Mouse (Mus musculus) layer of hippocampus, adult 2 months (tissue): Measurements from ENCODE around the gene Olfr222. TPM values are rescaled to one million over a fixed set of nuclear protein-coding genes. Genes with fewer than 3 reads are reported as not detected.
"Not testable (repeated sequence)": the region's sequence is repeated elsewhere in the genome, so short reads cannot be mapped to it uniquely, and the experiment has no call there.

Experiments used
- DNase-seq, 2 experiments: peaks; one replicate each; pipeline ENCODE4 v3.0.0; 2022; ENCODE audit warnings: low spot score in 2 of 2
- H3K27ac ChIP-seq: fragments of 200-600 bp; 2 replicates; pipeline ENCODE4 v1.8.1; 2022
- H3K4me3 ChIP-seq: fragments of 200-600 bp; 2 replicates; pipeline ENCODE4 v1.8.1; 2022; ENCODE audit warnings: mild to moderate bottlenecking
- CTCF ChIP-seq: fragments of 200-600 bp; conservative IDR thresholded peaks from 2 replicates; pipeline ENCODE4 v1.8.1; 2022; ENCODE audit warnings: antibody characterized with exemption, mild to moderate bottlenecking, moderate library complexity
- long read RNA-seq, 2 experiments: library from polyadenylated mRNA; stranded (forward); transcript quantifications; one replicate each; pipeline ENCODE4 v2.0.0; 2021; ENCODE audit warnings: borderline mapping rate in 2 of 2
- total RNA-seq, 2 experiments: library from RNA; stranded (reverse); gene quantifications; 2 replicates each; pipeline ENCODE4 v1.2.3; 2021

The Olfr222 gene
- not detected for total RNA-seq
- long read RNA-seq, experiment 1 = 0 reads
- long read RNA-seq, experiment 2 = 0 reads

GRCm38 (mm10) chr11:59576135-59576534 is at the start of gene Olfr222:
TSS of gene Olfr222 (minus strand) at chr11:59576235.
- not testable (repeated sequence) for DNase-seq, H3K4me3 ChIP-seq, H3K27ac ChIP-seq

DNA sequence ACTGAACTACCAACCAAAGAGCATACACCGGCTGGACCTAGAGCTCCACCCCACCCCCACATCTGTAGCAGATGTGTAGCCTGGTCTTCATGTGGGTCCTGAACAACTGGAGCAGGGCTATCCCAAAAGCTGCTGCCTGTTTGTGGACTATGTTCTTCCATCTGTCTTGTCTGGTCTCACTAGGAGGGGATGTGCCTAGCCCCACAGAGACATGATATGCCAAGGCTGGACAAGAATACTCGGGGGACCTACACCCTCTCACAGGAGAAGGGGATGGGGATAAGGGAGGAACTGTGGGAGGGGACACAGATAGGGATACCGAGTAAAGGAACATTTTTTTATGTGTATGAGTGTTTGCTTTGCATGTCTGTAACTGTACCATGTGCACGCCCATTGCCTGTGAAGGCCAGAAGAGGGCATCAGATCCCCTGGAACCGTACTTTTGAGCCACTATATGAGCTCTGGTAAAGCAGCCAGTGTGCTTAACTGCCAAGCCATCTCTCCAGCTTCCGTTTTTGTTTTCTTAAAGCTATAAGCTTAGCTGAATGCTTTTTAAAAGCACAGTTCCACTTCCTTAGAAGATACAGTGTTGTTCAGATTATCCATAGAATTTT is 48.1 kb upstream of the Olfr222 start:
- H3K4me3 ChIP-seq = no peak overlapping the region
- no peak overlapping the region for H3K27ac ChIP-seq
- TF ChIP-seq CTCF = peak; percentile 91
- DNase-seq = peak; percentile 59 to 63

- no peak for DNase-seq
- Histone ChIP-seq H3K4me3 (no peak overlapping the region), H3K27ac (no peak overlapping the region)
- TF ChIP-seq CTCF = no peak
Measured at GRCm38 (mm10) chr11:59622214-59622613, 46.2 kb upstream of the Olfr222 start.

DNA sequence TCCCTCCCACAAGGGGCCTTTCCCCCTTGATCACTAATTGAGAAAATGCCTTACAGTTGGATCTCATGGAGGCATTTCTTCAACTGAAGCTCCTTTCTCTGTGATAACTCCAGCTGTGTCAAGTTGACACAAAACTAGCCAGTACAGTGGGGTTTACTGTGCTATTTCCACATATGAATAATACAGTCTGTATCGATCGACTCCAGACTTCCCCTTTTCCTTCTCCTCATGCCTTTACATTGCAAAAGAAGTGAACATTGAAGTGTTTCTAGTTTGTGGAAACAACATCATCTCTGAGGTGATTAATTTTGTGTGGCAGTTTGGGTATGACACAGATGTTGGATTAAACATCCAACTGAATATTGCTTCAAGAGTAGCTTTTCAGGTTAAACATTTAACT is 41.0 kb upstream of the Olfr222 start:
- H3K27ac ChIP-seq, H3K4me3 ChIP-seq, DNase-seq: not testable (repeated sequence)

DNA sequence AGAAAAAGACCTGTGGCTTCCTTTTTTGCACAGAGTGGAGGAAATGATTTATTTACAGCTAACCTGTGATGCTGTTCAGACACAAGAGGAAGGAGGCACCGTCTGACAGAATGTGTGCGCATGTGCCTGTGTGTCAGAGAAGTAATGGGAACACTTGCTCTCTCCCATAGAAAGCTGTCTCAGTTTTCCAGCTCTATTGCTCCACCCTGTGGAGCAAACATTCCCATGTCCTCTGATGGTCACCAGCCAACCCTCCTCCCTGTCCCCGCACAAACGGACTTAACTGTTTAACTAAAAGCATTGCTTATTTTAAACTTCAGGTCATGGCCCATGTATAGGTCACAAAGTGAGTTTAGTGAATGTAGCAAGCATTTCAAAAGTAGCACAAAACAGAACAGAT is 38.1 kb upstream of the Olfr222 start:
- peak overlapping the region; percentile 29; the same call in 1 of the 2 replicates for H3K27ac ChIP-seq
- H3K4me3 ChIP-seq = no peak overlapping the region
- DNase-seq = peak; percentile 27 to 41
- peak; percentile 78 for TF ChIP-seq CTCF

- Histone ChIP-seq H3K27ac (no peak overlapping the region), H3K4me3 (no peak overlapping the region)
- no peak for DNase-seq
- TF ChIP-seq CTCF = no peak
Measured at GRCm38 (mm10) chr11:59611646-59612045, 35.6 kb upstream of the Olfr222 start.

DNA sequence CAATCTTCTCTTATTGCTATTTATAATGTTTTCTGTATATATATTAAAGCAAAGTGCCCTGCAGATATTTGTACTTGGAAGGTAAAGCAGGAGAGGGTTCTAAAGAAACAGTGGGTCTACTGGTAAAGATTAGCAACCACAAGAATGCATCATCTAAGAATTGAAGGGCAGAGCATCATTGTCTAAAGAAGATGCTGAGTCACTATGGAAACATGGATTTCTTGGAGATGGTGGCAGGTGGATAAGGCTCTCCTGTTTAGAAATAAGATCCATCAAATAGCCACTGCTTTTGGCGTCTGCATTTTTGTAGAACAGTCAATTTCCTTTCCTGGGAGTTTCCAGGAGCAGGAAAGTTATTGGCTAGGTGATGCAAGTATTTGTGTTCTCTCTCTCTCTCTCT is 26.3 kb upstream of the Olfr222 start:
- Histone ChIP-seq H3K27ac (no peak overlapping the region), H3K4me3 (no peak overlapping the region)
- no peak for TF ChIP-seq CTCF
- no peak for DNase-seq

DNA sequence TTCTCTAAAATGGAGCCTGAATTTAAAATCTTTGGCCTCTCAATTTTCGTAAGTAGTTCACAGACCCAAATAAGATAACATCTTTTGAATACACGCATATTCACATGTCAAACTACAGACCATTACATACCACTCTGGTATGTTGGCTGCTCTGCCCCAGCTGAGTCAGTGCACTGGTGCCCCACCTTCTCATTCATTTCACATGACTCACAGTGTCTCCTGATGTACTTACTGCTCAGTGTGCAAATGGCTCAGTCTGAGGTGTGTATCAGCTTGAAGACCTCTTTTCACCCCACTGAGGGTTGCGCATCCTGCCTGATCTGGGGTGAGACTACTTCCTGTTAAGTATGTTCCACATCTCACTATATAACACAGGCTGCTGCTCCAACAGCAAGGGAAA is 24.8 kb upstream of the Olfr222 start:
- no peak for DNase-seq
- Histone ChIP-seq H3K4me3 (no peak overlapping the region), H3K27ac (no peak overlapping the region)
- TF ChIP-seq CTCF = no peak

DNA sequence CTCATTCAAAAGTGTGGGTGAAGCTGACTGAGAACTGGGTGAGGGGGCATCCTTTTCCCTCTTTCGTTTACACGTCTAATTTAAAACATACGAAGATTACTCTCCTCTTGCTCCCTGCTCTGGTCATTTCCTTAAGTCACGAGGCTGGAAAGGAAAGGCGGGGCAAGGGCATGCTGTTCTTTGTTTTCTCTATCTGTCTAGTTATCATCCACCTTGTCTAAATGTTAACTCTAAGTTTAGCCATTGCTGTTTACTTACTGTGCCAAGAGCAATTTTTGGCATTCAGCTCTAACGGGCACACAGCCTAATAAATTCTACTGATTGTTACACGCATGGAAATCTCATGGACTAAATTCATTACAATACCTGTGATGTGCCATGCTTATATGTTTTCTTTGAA is 23.2 kb upstream of the Olfr222 start:
- TF ChIP-seq CTCF = no peak

DNA sequence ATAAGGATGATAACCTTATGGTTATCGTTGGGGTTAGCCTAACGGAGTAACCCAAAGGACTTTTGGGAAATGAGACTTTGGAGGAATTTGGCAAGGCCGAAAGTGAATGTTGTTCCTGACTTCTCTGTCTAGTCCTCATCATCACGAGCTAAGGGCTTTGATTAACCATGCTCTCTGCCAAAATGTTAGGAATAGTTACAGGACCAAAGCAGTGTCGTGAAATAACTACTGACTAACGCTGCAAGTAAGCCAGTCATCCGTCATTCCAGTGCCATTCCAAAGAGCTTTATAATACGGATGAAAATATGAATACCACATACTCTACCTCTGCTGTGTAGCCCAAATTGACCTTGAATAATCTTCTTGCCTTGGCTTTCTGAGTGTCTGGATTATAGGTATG is 20.9 kb upstream of the Olfr222 start:
- TF ChIP-seq CTCF = no peak
- H3K27ac ChIP-seq = no peak overlapping the region
- H3K4me3 ChIP-seq = no peak overlapping the region
- no peak for DNase-seq

More for the DNA sequence above, 23.2 kb upstream of the Olfr222 start:
- Histone ChIP-seq H3K27ac (no peak overlapping the region), H3K4me3 (no peak overlapping the region)
- DNase-seq = no peak

GRCm38 (mm10) chr11:59596091-59596490 is 20.1 kb upstream of the Olfr222 start:
- Histone ChIP-seq H3K27ac (no peak overlapping the region), H3K4me3 (no peak overlapping the region)
- TF ChIP-seq CTCF = peak; percentile 73
- DNase-seq = no peak

GRCm38 (mm10) chr11:59593189-59593588 is 17.2 kb upstream of the Olfr222 start, which contains the start of gene Olfr223:
TSS of gene Olfr223 (minus strand) at chr11:59593289.
- no peak for DNase-seq
- TF ChIP-seq CTCF = no peak
- no peak within 1 kb of the TSS for H3K27ac ChIP-seq
- no peak within 1 kb of the TSS for H3K4me3 ChIP-seq

DNA sequence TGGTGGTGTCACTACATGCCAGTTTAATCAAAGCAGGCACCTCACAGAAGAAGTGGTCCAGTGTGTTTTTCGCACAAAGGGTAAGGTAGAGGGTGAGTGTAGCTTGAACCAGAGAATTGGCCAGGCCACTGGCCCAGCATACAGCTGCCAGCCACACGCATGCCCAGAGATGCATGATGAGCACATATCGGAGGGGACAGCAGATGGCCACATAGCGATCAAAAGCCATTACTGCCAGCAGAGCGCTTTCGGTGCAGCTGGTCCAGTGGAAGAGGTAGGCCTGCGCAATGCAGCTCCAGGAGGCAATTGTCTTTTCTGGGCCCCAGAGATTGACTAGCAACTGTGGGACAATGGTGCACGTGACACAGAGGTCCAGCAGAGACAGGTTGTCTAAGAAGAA is 13.5 kb upstream of the Olfr222 start:
- no peak overlapping the region for H3K4me3 ChIP-seq
- TF ChIP-seq CTCF = no peak
- DNase-seq = no peak
- H3K27ac ChIP-seq = no peak overlapping the region

DNA sequence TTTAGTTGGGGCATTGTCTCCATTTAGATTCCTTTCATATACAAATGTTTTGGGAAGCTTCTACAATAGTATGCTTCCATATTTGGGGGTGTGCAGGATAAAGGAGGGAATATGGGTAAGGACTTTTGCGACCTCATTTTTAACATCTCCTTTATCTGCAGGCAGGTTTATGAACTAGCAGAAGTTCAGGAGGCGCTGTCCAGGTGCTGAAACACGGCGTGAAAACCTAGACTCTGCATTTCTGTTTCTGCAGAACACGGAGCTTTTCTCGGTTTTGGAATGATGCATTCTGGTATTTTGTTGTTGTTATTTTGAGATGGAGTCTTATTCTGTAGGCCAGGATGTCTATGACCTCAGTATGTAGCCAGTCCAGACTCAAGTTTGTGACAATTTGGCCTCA is 8.5 kb upstream of the Olfr222 start:
- no peak for DNase-seq
- H3K4me3 ChIP-seq = no peak overlapping the region
- TF ChIP-seq CTCF = no peak

DNA sequence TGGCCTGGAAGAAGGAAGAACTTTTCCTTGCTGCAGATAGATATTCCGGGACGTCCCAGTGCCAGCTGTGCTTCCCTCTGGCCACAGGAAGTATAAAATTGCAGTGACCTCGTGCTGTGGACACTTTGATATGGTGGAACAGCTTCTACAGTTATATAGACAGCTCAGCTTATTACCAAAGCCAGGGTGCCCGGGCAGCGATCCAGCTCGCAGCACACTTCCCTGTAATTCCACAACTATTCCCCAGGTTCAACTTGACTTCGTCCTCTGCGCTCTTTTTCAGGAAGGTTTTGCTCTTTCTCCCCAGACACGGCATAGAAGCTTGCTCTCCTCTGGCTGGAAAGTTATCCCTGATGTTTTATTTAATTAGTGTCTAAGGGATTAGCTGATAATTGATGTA is 309 bp downstream of the Olfr222 start:
- Histone ChIP-seq H3K4me3 (no peak overlapping the region), H3K27ac (no peak overlapping the region)
- DNase-seq = no peak
- TF ChIP-seq CTCF = no peak

More for the DNA sequence above, 8.5 kb upstream of the Olfr222 start:
- H3K27ac ChIP-seq = no peak overlapping the region
